Mouse (Mus musculus) gastrocnemius, postnatal 36 days (tissue): ENCODE measurements at regions not wholly inside any gene's neighbourhood (a gene's known extent, or its start where the extent isn't known, plus 50 kb on each side); places are given as distances from the start of the nearest gene placed in this dataset.

ENCODE experiments used
- DNase-seq, 2 experiments: peaks; one replicate each; pipeline ENCODE4 v3.0.0; 2022
- intact Hi-C: fragments of 180-260 bp; cut with DNase I; formaldehyde crosslinking; loops from one replicate; pipeline ENCODE4 v1.15.1; 2025

GRCm38 (mm10) chr2:128217784-128218467 is 92.1 kb downstream of the Bcl2l11 start:
- intact Hi-C loops, result no loop called here
- DNase-seq, result peak in 1 of 2 experiments; percentile 22

- no peak for DNase-seq
- intact Hi-C loops, result no loop called here
These were observed 93.1 kb downstream of the Bcl2l11 start for GRCm38 (mm10) chr2:128218961-128219360.

- DNase-seq, result no peak
- intact Hi-C loops, result no loop called here
These were observed 95.2 kb downstream of the Bcl2l11 start for GRCm38 (mm10) chr2:128221055-128221454.

- intact Hi-C loops, result no loop called here
- no peak for DNase-seq
These were observed 95.8 kb downstream of the Bcl2l11 start for GRCm38 (mm10) chr2:128221657-128222056.

GRCm38 (mm10) chr2:128226465-128227047 is 100.7 kb downstream of the Bcl2l11 start:
- DNase-seq, result no peak
- intact Hi-C loops, result no loop called here

GRCm38 (mm10) chr2:128229730-128230129 is 103.9 kb downstream of the Bcl2l11 start:
- DNase-seq, result no peak
- intact Hi-C loops, result no loop called here

GRCm38 (mm10) chr2:128230921-128231320 is 105.1 kb downstream of the Bcl2l11 start:
- intact Hi-C loops, result no loop called here

GRCm38 (mm10) chr2:128231338-128231737 is 105.5 kb downstream of the Bcl2l11 start:
- no peak for DNase-seq
- intact Hi-C loops, result no loop called here

More at GRCm38 (mm10) chr2:128230921-128231320, 105.1 kb downstream of the Bcl2l11 start:
- DNase-seq, result no peak

- intact Hi-C loops, result no loop called here
- DNase-seq, result no peak
These were observed 106.2 kb downstream of the Bcl2l11 start for GRCm38 (mm10) chr2:128232027-128232426.

GRCm38 (mm10) chr2:128235127-128235526 is 109.3 kb downstream of the Bcl2l11 start:
- DNase-seq, result no peak
- intact Hi-C loops, result no loop called here

GRCm38 (mm10) chr2:128239451-128239850 is 113.6 kb downstream of the Bcl2l11 start:
- no peak for DNase-seq
- intact Hi-C loops, result no loop called here

GRCm38 (mm10) chr2:128240054-128240453 is 114.2 kb downstream of the Bcl2l11 start:
- intact Hi-C loops, result no loop called here
- DNase-seq, result no peak

GRCm38 (mm10) chr2:128240536-128241279 is 114.9 kb downstream of the Bcl2l11 start:
- DNase-seq, result peak in 1 of 2 experiments; percentile 11
- intact Hi-C loops, result no loop called here

GRCm38 (mm10) chr2:128241280-128241665 is 115.4 kb downstream of the Bcl2l11 start:
- no peak for DNase-seq
- intact Hi-C loops, result no loop called here

GRCm38 (mm10) chr2:128245544-128245943 is 119.7 kb downstream of the Bcl2l11 start:
- DNase-seq, result peak; percentile 40 to 57
- intact Hi-C loops, result loop anchor here (5.0 kb wide), 2 partner anchors 73 to 118 kb away; partner anchors contain the start of gene Bcl2l11

- intact Hi-C loops, result loop anchor here (5.0 kb wide), 2 partner anchors 76 to 121 kb away; partner anchors contain the start of gene Bcl2l11
- DNase-seq, result no peak
These were observed 122.1 kb downstream of the Bcl2l11 start for GRCm38 (mm10) chr2:128247967-128248366.

- intact Hi-C loops, result loop anchor here (5.0 kb wide), 2 partner anchors 77 to 122 kb away; partner anchors contain the start of gene Bcl2l11
- no peak for DNase-seq
These were observed 123.3 kb downstream of the Bcl2l11 start for GRCm38 (mm10) chr2:128249188-128249587.

GRCm38 (mm10) chr2:128249607-128250006 is 123.8 kb downstream of the Bcl2l11 start:
- intact Hi-C loops, result loop anchor here (5.0 kb wide), 2 partner anchors 77 to 122 kb away; partner anchors contain the start of gene Bcl2l11
- DNase-seq, result no peak

- intact Hi-C loops, result no loop called here
- no peak for DNase-seq
These were observed 125.0 kb downstream of the Bcl2l11 start for GRCm38 (mm10) chr2:128250841-128251240.

GRCm38 (mm10) chr2:128256651-128257050 is 130.8 kb downstream of the Bcl2l11 start:
- intact Hi-C loops, result no loop called here
- no peak for DNase-seq

GRCm38 (mm10) chr2:128257262-128257661 is 131.4 kb downstream of the Bcl2l11 start:
- intact Hi-C loops, result no loop called here
- DNase-seq, result no peak
